Mouse (Mus musculus): ENCODE measurements around the gene Gbp6.

DNA sequence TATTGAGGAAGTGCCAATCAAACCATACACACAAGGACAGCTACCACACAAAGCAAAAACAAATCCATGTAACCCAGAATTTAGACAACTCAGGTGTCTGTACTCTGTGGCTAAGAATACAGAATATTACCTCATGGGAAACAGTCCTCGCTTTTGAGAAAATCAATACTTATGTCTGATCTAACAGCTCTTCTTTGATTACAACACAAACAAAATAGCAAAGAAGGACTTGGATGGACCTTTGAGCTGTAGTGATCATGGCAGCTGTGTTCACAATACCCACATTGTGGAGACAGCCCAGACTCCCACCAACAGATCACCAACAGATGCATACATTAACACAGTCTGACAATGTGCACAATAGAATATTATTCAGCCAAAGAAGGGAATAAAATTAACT is 1.0 kb downstream of the Gbp6 start:
- TF ChIP-seq CTCF (IDR thresholded peaks at IDR 0.05; ENCODE audit: low read depth, low read length), result no peak
- no peak for TF ChIP-seq GATA1 (IDR thresholded peaks at IDR 0.05; ENCODE audit: borderline replicate concordance, low read length)
- no peak for TF ChIP-seq TAL1 (conservative IDR thresholded peaks at IDR 0.05; ENCODE audit: low read depth, low read length)
- no peak for TF ChIP-seq POLR2AphosphoS5 (IDR thresholded peaks at IDR 0.05; ENCODE audit: insufficient replicate concordance, low read depth, low read length)
